Mouse (Mus musculus): ENCODE data around the gene Cr2.
"Not testable (repeated sequence)": the region's sequence is repeated elsewhere in the genome, so short reads cannot be mapped to it uniquely, and the experiment has no call there.

The Cr2 gene

DNA sequence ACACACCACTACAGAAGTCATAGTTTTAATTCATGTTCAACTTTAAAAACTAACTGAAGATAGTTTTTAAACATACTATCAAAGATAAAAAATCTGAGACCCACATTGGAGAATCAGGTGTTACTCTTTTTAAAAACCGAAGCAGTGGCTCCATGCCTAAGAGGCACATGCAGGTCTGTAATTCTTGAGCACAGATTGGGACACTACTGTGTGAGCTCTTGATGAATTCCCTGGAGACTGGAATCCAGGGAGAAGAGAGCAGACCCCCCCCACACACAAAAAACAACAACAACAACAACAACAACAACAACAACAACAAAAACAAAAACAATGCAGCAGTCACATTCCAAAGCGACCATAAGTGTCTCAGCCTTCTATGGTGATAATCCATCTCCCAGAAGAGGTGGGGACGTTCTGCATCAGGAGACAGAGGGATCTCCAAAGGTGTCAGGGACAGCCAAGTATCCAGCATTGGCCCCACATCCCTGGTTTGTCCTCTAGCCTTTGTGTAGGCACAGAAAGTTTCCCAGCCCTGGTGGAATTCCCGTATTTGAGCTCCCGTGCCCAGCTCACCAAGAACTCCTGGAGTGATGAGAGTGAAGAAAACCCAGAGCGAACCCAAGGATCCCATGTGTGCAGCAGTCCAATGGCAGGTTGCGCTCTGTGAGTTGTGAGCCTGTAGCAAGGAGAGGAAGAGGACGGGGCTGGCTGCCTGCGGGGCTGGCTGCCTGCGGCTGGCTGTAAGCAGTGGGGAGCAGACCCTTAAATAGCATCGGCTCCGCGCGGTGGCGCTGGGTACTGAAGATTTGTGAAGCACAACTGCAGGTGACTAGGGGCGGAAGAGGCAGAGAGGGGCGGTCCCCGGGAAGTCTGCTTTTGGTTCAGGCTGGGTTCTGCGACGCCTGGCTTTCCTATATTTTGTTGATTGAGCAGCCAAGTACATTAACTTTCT is at the start of gene Cr2:
TSS of gene Cr2 (minus strand) at position 737 of the 952 bp plus-strand sequence.
- DNase-seq = peak; percentile 73

DNA sequence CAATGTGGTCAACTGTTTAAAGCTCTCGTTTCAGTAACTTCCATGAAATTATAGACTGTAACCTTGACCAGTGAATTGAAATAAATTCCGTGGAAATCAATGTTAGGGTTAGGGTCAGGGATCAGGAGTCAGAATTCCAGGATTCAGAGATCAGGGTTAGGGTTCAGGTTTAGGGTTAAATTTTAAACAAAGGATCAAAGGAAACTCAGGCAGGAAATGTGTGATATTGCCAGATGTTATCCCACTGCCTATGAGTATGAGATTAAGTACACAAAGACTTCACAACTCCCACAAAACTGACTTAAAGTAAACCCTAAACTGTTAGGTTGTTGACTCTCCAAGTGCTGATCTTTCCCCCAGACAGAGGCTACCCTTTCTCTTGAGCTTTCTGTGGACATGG is 45.3 kb upstream of the Cr2 start:
- no peak for DNase-seq

DNA sequence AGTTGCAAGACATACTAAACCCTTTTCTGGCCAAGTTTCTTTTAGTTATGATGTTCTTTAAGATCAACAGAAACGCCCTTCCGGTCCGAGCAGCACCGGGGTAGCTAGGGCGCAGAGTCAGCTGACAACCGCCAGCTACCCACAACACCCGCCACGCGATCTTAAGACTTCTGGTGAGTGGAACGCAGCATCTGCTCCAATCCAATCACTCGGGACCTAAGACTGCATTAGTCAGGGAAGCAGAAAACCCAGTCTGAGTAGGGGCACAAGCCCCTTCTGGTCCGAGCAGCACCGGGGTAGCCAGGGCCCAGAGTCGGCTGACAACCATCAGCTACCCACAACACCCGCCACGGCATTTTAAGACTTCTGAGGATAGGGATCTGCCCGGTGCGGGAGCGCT is 36.3 kb upstream of the Cr2 start:
- not testable (repeated sequence) for DNase-seq

DNA sequence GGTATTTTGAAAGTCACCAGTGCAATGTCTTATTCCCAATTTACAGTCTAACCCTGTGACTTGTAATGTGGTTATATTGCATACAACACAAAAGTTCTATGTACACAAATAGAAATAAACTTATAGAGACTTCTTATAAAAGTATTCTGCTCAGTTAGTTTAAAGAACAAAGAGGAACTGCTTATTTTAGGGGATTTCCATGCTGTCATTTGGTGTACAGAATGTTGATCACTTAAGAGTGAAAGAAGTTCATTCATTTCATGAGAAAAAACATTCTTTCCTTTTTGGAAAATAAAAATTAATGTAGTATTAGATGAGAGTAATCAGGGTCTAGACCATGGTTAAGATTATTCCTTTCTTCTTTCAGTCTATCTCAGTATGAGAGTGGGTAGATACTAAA is 8.2 kb upstream of the Cr2 start:
- no peak for DNase-seq

GRCm38 (mm10) chr1:195164996-195165755 is 11.3 kb downstream of the Cr2 start:
- no peak for DNase-seq

- DNase-seq = no peak
Measured at GRCm38 (mm10) chr1:195132070-195132469, 44.4 kb downstream of the Cr2 start.

DNA sequence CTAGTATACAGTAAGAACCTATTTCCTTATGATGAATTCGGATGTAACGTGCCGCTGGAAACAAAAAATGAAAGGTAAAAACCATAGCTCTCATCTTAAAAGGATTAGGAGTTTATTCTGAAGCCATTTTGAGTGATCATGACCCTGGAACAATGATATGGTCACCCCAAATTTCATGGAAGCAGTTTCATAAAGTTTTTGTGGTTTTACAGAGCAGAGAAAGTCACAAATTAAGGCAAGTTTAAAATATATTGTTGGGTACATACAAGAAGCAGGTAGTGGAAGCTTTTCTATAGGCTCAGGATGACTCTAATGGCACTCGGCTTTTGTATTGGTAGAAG is 44.9 kb downstream of the Cr2 start:
- DNase-seq = no peak

GRCm38 (mm10) chr1:195130953-195131674 is 45.4 kb downstream of the Cr2 start, which contains the start of gene Cr1l:
Gene Cr1l, minus strand, starts transcription at chr1:195131586.
- DNase-seq = peak; percentile 85

DNA sequence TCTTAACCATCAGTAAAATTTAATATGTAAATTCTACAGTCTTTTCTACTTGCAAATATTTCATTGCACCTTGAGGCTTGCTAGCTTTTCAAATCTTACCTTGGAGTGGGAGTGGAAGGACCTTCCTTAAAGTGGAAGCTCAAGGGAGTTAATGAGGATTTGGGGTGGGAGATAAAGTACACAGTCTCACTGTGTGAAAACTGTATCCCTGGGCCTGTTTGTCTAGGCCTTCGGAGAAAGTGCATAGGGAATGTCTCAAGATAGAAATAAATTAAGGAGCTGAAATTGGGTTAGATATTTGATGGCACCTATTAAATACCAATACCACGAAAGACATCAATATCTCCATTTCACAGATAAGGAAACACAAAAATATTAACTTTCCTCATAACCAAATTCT is 46.0 kb downstream of the Cr2 start:
- DNase-seq = no peak

DNA sequence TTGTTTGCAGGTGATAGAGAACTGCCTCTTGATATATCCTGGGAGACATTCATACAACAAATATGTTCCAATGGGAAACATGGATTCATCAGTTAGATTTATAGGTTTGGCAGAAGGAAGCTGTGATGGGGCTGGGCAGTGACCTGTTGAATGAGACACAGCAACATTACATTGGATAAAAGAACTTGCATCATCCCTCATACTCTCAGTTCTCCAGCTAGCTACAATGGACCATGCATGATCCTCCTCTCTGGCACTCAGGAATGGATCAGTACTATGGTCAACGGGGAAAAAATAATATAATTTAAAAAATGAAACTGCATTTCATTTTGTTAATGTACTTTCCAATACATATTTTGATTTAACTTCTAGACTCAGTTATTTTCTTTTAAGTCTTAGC is 46.6 kb downstream of the Cr2 start:
- no peak for DNase-seq

DNA sequence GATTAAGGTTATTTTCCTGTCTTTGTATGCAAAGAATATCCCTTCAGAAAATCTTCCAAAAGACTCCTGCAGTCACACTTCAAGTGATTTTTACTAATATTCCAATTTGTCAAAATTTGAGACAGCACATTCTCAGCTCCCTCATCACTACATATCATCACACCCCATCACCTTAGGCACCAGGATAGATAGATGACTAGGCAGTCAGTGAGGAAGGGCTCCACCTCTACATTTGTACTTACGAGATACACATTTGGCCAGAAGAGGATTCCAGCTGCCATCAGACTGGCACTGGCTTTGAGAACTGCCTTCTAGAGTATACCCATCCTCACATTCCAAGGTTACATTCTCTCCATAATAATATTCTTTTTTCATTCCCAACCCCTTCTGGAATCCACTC is 62.1 kb downstream of the Cr2 start:
- DNase-seq = no peak

GRCm38 (mm10) chr1:195113621-195114020 is 62.9 kb downstream of the Cr2 start:
- no peak for DNase-seq

DNA sequence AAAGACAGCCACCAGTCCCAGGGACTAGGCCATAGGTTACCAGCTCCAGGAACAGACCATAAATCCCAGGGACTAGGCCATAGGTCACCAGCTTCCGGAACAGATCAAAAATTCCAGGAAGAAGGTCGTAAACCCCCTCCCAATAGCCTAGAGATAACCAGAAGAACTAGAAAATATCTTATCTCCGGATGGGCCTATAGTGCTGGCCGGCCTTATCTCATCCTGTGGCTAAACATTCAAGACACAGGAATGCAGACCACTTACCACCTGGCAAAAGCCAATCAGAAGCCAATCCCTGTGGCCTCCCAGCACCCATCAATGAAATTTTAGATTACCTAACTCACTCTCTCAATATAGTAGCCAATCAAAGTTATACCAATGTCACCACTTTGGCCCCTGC is 75.8 kb downstream of the Cr2 start:
- DNase-seq = no peak

GRCm38 (mm10) chr1:195098004-195098403 is 78.5 kb downstream of the Cr2 start:
- no peak for DNase-seq

- DNase-seq = peak; percentile 12
Measured at GRCm38 (mm10) chr1:195092220-195092720, 84.2 kb downstream of the Cr2 start, which contains the start of gene Cd46. Gene Cd46, minus strand, starts transcription at chr1:195092249.

DNA sequence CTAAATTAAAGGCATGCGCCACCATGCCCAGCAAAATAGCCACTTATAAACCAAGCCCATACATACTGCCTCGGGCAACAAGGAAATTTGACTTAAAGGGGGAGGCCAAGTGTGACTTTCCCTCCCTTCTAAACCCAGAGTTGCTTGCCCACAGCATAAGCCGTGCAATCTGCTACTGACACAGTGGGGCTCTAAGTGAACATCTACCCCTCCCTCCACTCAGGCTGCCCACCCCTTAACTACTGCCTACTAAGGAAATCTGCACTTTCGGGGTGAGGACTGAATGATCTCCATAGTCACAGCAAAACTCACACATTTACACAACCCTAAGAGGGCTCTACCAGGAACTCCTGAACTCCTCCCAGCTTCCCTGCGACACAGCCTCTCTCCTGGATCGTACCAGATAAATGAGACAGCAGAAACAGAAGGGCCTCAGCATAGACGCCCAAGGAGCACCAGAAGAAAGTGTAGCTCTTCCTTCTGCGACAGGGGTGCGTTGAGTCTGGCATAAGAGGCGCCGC is 84.8 kb downstream of the Cr2 start:
- no peak for DNase-seq
